Mouse (Mus musculus): ENCODE results near the gene Cox16. TPM values are rescaled to one million over a fixed set of nuclear protein-coding genes. Genes with fewer than 3 reads are reported as not detected.
"Not testable (repeated sequence)": the region's sequence is repeated elsewhere in the genome, so short reads cannot be mapped to it uniquely, and the experiment has no call there.

Cox16 gene
- total and polyA plus RNA-seq, 2 experiments, result 106 to 114 TPM

GRCm38 (mm10) chr12:81485311-81485710, 384 bp upstream of the Cox16 start:
- H3K27me3 ChIP-seq (ENCODE audit: control insufficient read depth, insufficient read depth, low read length), result no peaks in the 10 kb centered on the region
- H3K36me3 ChIP-seq (ENCODE audit: control insufficient read depth, insufficient read depth, low read length), result peaks cover 3% of the 10 kb centered on the region; the same call in 1 of the 2 replicates
- no peak for DNase-seq (ENCODE audit: extremely low read depth, low read depth, low spot score)
- 0 out of 2 replicates have a peak overlapping the region, but pooled peaks have one; percentile 88 for H3K4me3 ChIP-seq (ENCODE audit: insufficient read depth, low read depth, low read length)
- WGBS, result 50% methylated on average over 6 of the region's 6 CpGs
- peaks cover 5% of the 10 kb centered on the region; the same call in 1 of the 2 replicates for H3K79me2 ChIP-seq (ENCODE audit: control insufficient read depth, insufficient read depth, low read length)
- 0 out of 2 replicates have a peak, but pooled peaks cover 4% of the 10 kb centered on the region for H3K4me1 ChIP-seq (ENCODE audit: control insufficient read depth, insufficient read depth, low read length)
- no peak for TF ChIP-seq POLR2A (IDR thresholded peaks at IDR 0.05; ENCODE audit: extremely low read depth, insufficient read depth, low read length)
- no peak for TF ChIP-seq CTCF (IDR thresholded peaks at IDR 0.05; ENCODE audit: low read depth, low read length)
- no peak overlapping the region for H3K9ac ChIP-seq (ENCODE audit: low read depth, low read length)
- no peak overlapping the region for H3K27ac ChIP-seq (replicated peaks; ENCODE audit: insufficient read depth, low read depth, low read length)

- Histone ChIP-seq H3K9ac (ENCODE audit: low read depth, low read length) (peak overlapping the region; percentile 93), H3K36me3 (ENCODE audit: control insufficient read depth, insufficient read depth, low read length) (peaks cover 5% of the 10 kb centered on the region; the same call in 1 of the 2 replicates), H3K4me3 (ENCODE audit: insufficient read depth, low read depth, low read length) (peak overlapping the region; percentile 88), H3K27ac (replicated peaks; ENCODE audit: insufficient read depth, low read depth, low read length) (peak overlapping the region; percentile 94), H3K79me2 (ENCODE audit: control insufficient read depth, insufficient read depth, low read length) (peaks cover 5% of the 10 kb centered on the region; the same call in 1 of the 2 replicates), H3K4me1 (ENCODE audit: control insufficient read depth, insufficient read depth, low read length) (0 out of 2 replicates have a peak, but pooled peaks cover 4% of the 10 kb centered on the region), H3K27me3 (ENCODE audit: control insufficient read depth, insufficient read depth, low read length) (no peaks in the 10 kb centered on the region)
- under 1% methylated on average over 7 of the region's 7 CpGs for WGBS
- TF ChIP-seq CTCF (IDR thresholded peaks at IDR 0.05; ENCODE audit: low read depth, low read length) (no peak), POLR2A (IDR thresholded peaks at IDR 0.05; ENCODE audit: extremely low read depth, insufficient read depth, low read length) (no peak)
- no peak for DNase-seq (ENCODE audit: extremely low read depth, low read depth, low spot score)
Observed at GRCm38 (mm10) chr12:81484212-81484611, 715 bp downstream of the Cox16 start.

GRCm38 (mm10) chr12:81483656-81484055, 1.3 kb downstream of the Cox16 start:
- no peaks in the 10 kb centered on the region for H3K27me3 ChIP-seq (ENCODE audit: control insufficient read depth, insufficient read depth, low read length)
- H3K4me1 ChIP-seq (ENCODE audit: control insufficient read depth, insufficient read depth, low read length), result 0 out of 2 replicates have a peak, but pooled peaks cover 4% of the 10 kb centered on the region
- peaks cover 5% of the 10 kb centered on the region; the same call in 1 of the 2 replicates for H3K79me2 ChIP-seq (ENCODE audit: control insufficient read depth, insufficient read depth, low read length)
- 0 out of 2 replicates have a peak overlapping the region, but pooled peaks have one; percentile 35 for H3K27ac ChIP-seq (replicated peaks; ENCODE audit: insufficient read depth, low read depth, low read length)
- peak; percentile 43 for DNase-seq (ENCODE audit: extremely low read depth, low read depth, low spot score)
- no peak overlapping the region for H3K9ac ChIP-seq (ENCODE audit: low read depth, low read length)
- peaks cover 5% of the 10 kb centered on the region; the same call in 1 of the 2 replicates for H3K36me3 ChIP-seq (ENCODE audit: control insufficient read depth, insufficient read depth, low read length)
- TF ChIP-seq CTCF (IDR thresholded peaks at IDR 0.05; ENCODE audit: low read depth, low read length) (no peak), POLR2A (IDR thresholded peaks at IDR 0.05; ENCODE audit: extremely low read depth, insufficient read depth, low read length) (no peak)
- WGBS, result 24% methylated on average over 17 of the region's 17 CpGs
- peak overlapping the region; percentile 88 for H3K4me3 ChIP-seq (ENCODE audit: insufficient read depth, low read depth, low read length)

DNA sequence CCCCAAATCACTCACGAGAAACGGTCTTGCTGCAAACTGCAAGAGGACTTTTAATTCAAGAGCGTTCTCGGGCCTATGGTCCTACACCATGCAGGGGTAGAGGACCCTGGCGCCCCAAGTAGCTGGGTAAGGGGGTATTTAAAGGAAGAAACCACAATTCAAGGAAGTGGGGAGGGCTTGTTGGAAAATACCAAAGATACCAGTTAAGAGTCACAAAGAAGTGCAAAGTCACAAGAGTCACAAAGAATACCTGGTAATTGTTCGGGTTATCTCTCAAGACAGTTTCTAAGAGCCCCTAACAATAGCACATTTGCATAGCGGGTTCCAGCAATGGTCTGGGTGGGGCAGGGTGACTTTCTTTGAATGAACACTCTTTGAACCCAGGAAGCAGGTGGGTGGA, 25.9 kb downstream of the Cox16 start:
- H3K27ac ChIP-seq (replicated peaks; ENCODE audit: insufficient read depth, low read depth, low read length); H3K27me3 ChIP-seq (ENCODE audit: control insufficient read depth, insufficient read depth, low read length); H3K4me1 ChIP-seq (ENCODE audit: control insufficient read depth, insufficient read depth, low read length); H3K36me3 ChIP-seq (ENCODE audit: control insufficient read depth, insufficient read depth, low read length); DNase-seq (ENCODE audit: extremely low read depth, low read depth, low spot score); H3K9ac ChIP-seq (ENCODE audit: low read depth, low read length); H3K79me2 ChIP-seq (ENCODE audit: control insufficient read depth, insufficient read depth, low read length); H3K4me3 ChIP-seq (ENCODE audit: insufficient read depth, low read depth, low read length): not testable (repeated sequence)
- 98% methylated on average over 7 of the region's 7 CpGs for WGBS

DNA sequence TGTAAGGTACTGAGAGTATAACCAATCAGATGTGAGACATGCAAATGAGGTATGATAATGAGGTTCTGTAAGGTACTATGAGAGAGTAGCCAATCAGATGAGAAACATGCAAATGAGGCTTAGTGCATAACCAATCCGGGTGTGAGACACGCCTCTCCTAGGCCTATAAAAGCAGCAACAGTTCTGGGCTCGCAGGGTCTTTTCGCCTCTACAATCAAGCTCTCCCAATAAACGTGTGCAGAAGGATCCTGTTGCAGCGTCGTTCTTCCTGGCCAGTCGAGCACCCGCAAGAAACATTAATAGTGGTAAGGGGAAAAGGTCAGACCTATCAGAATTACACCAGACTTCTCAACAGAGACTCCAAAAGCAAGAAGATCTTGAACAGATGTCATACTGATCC, 45.9 kb downstream of the Cox16 start:
- WGBS, result 97% methylated on average over 9 of the region's 9 CpGs
- not testable (repeated sequence) for H3K27me3 ChIP-seq (ENCODE audit: control insufficient read depth, insufficient read depth, low read length); DNase-seq (ENCODE audit: extremely low read depth, low read depth, low spot score); H3K4me3 ChIP-seq (ENCODE audit: insufficient read depth, low read depth, low read length); H3K79me2 ChIP-seq (ENCODE audit: control insufficient read depth, insufficient read depth, low read length); H3K36me3 ChIP-seq (ENCODE audit: control insufficient read depth, insufficient read depth, low read length); H3K9ac ChIP-seq (ENCODE audit: low read depth, low read length); H3K4me1 ChIP-seq (ENCODE audit: control insufficient read depth, insufficient read depth, low read length); H3K27ac ChIP-seq (replicated peaks; ENCODE audit: insufficient read depth, low read depth, low read length)

- 27% methylated on average over 2 of the region's 2 CpGs for WGBS
- not testable (repeated sequence) for H3K4me1 ChIP-seq (ENCODE audit: control insufficient read depth, insufficient read depth, low read length); H3K36me3 ChIP-seq (ENCODE audit: control insufficient read depth, insufficient read depth, low read length); H3K9ac ChIP-seq (ENCODE audit: low read depth, low read length); H3K27ac ChIP-seq (replicated peaks; ENCODE audit: insufficient read depth, low read depth, low read length); H3K4me3 ChIP-seq (ENCODE audit: insufficient read depth, low read depth, low read length); H3K79me2 ChIP-seq (ENCODE audit: control insufficient read depth, insufficient read depth, low read length); H3K27me3 ChIP-seq (ENCODE audit: control insufficient read depth, insufficient read depth, low read length)
- peak; percentile 94 for DNase-seq (ENCODE audit: extremely low read depth, low read depth, low spot score)
Observed at GRCm38 (mm10) chr12:81434778-81435177, 50.1 kb downstream of the Cox16 start.
